Mouse (Mus musculus): ENCODE measurements at regions not wholly inside any gene's neighbourhood (a gene's known extent, or its start where the extent isn't known, plus 50 kb on each side); places are given as distances from the start of the nearest gene placed in this dataset.

GRCm38 (mm10) chr4:81899961-81900540 is 457.4 kb upstream of the Mpdz start:
- no peak for ATAC-seq (replicated peaks; ENCODE audit: poor library complexity)

GRCm38 (mm10) chr4:81898661-81899060 is 456.0 kb upstream of the Mpdz start:
- no peak for ATAC-seq (replicated peaks; ENCODE audit: poor library complexity)

- no peak for ATAC-seq (replicated peaks; ENCODE audit: poor library complexity)
These were observed 454.8 kb upstream of the Mpdz start for GRCm38 (mm10) chr4:81897451-81897850.

GRCm38 (mm10) chr4:81868941-81869340 is 426.3 kb upstream of the Mpdz start:
- no peak for ATAC-seq (replicated peaks; ENCODE audit: poor library complexity)

- no peak for ATAC-seq (replicated peaks; ENCODE audit: poor library complexity)
These were observed 399.3 kb upstream of the Mpdz start for GRCm38 (mm10) chr4:81841642-81842494.

GRCm38 (mm10) chr4:81829972-81830371 is 387.4 kb upstream of the Mpdz start:
- no peak for ATAC-seq (replicated peaks; ENCODE audit: poor library complexity)

GRCm38 (mm10) chr4:81827453-81827852 is 384.8 kb upstream of the Mpdz start:
- no peak for ATAC-seq (replicated peaks; ENCODE audit: poor library complexity)

GRCm38 (mm10) chr4:81825966-81826365 is 383.4 kb upstream of the Mpdz start:
- ATAC-seq (replicated peaks; ENCODE audit: poor library complexity) = no peak

GRCm38 (mm10) chr4:81823566-81823965 is 381.0 kb upstream of the Mpdz start:
- no peak for ATAC-seq (replicated peaks; ENCODE audit: poor library complexity)

- ATAC-seq (replicated peaks; ENCODE audit: poor library complexity) = no peak
These were observed 346.7 kb upstream of the Mpdz start for GRCm38 (mm10) chr4:81789274-81789673.

- ATAC-seq (replicated peaks; ENCODE audit: poor library complexity) = no peak
These were observed 346.0 kb upstream of the Mpdz start for GRCm38 (mm10) chr4:81788636-81789035.

GRCm38 (mm10) chr4:81781971-81782370 is 339.4 kb upstream of the Mpdz start:
- ATAC-seq (replicated peaks; ENCODE audit: poor library complexity) = no peak

GRCm38 (mm10) chr4:81766705-81767104 is 324.1 kb upstream of the Mpdz start:
- no peak for ATAC-seq (replicated peaks; ENCODE audit: poor library complexity)

- ATAC-seq (replicated peaks; ENCODE audit: poor library complexity) = no peak
These were observed 321.6 kb upstream of the Mpdz start for GRCm38 (mm10) chr4:81764026-81764867.

- ATAC-seq (replicated peaks; ENCODE audit: poor library complexity) = no peak
These were observed 320.9 kb upstream of the Mpdz start for GRCm38 (mm10) chr4:81763311-81764025.

GRCm38 (mm10) chr4:81762592-81763229 is 320.1 kb upstream of the Mpdz start:
- no peak for ATAC-seq (replicated peaks; ENCODE audit: poor library complexity)

GRCm38 (mm10) chr4:81757905-81758304 is 315.3 kb upstream of the Mpdz start:
- ATAC-seq (replicated peaks; ENCODE audit: poor library complexity) = no peak

- ATAC-seq (replicated peaks; ENCODE audit: poor library complexity) = no peak
These were observed 302.3 kb upstream of the Mpdz start for GRCm38 (mm10) chr4:81744629-81745509.

- ATAC-seq (replicated peaks; ENCODE audit: poor library complexity) = peak; percentile 20; the same call in 1 of the 2 replicates
These were observed 301.5 kb upstream of the Mpdz start for GRCm38 (mm10) chr4:81743978-81744628.
